Comparison of ENCODE assay signal across 25 mouse cellular contexts in genomic region chr3:131016104-131016503, GRCm38 (mm10).
"Had no signal": no experiment of that assay in that cellular context is flagged by ENCODE, and none has a peak within 500 bp of the region (broad histone marks: within the 10 kb centered on the region; RNA-seq: fewer than 3 reads in every experiment).

No protein-coding gene starts in this region.

- H3K27me3 ChIP-seq: heart, embryonic 12.5 days; hindbrain, embryonic 12.5 days; intestine, embryonic 15.5 days; limb, embryonic 13.5 days; limb, embryonic 15.5 days; liver, embryonic 12.5 days had no signal

- ATAC-seq: hindbrain, embryonic 16.5 days; inflammation-experienced regulatory T-cells, adult 6 months; intestine, embryonic 15.5 days; intestine, postnatal 0 days; liver, embryonic 12.5 days had no signal

- H3K4me1 ChIP-seq: liver, embryonic 12.5 days had no signal

- H3K9me3 ChIP-seq: heart, embryonic 10.5 days; heart, embryonic 12.5 days; hindbrain, embryonic 10.5 days; hindbrain, embryonic 12.5 days; intestine, embryonic 15.5 days; limb, embryonic 13.5 days; limb, embryonic 15.5 days; liver, embryonic 12.5 days had no signal

- H3K4me2 ChIP-seq: heart, embryonic 12.5 days; hindbrain, embryonic 12.5 days; hindbrain, embryonic 14.5 days; intestine, embryonic 15.5 days; limb, embryonic 13.5 days; limb, embryonic 15.5 days; liver, embryonic 12.5 days had no signal

- H3K36me3 ChIP-seq: heart, embryonic 10.5 days; heart, embryonic 12.5 days; hindbrain, embryonic 10.5 days; hindbrain, embryonic 12.5 days; intestine, embryonic 15.5 days; limb, embryonic 13.5 days; limb, embryonic 15.5 days; liver, embryonic 12.5 days had no signal

- DNase-seq: gastrocnemius, adult 2 months; gastrocnemius, postnatal 10 days; gastrocnemius, postnatal 36 days; heart, adult 18-20 months; heart, postnatal 10 days; heart, postnatal 4 days; kidney, adult 18-20 months; kidney, adult 9 months; kidney, postnatal 10 days; kidney, postnatal 25 days; kidney, postnatal 4 days had no signal

- H3K4me3 ChIP-seq: gastrocnemius, adult 2 months; heart, embryonic 10.5 days; heart, embryonic 12.5 days; hindbrain, embryonic 10.5 days; hindbrain, embryonic 12.5 days; intestine, embryonic 15.5 days; layer of hippocampus, adult 2 months; left cerebral cortex, adult 2 months; limb, embryonic 13.5 days; limb, embryonic 15.5 days; liver, embryonic 12.5 days had no signal

- H3K9ac ChIP-seq: heart, embryonic 12.5 days; hindbrain, embryonic 12.5 days; hindbrain, embryonic 14.5 days; intestine, embryonic 15.5 days; limb, embryonic 13.5 days; limb, embryonic 15.5 days; liver, embryonic 12.5 days had no signal

- H3K27ac ChIP-seq: gastrocnemius, adult 2 months; heart, embryonic 10.5 days; hindbrain, embryonic 10.5 days; hindbrain, embryonic 12.5 days; hindbrain, embryonic 14.5 days; intestine, embryonic 15.5 days; layer of hippocampus, adult 2 months; left cerebral cortex, adult 2 months; limb, embryonic 13.5 days; limb, embryonic 15.5 days; liver, embryonic 12.5 days had no signal
